Mouse (Mus musculus) cerebellum, adult 2 months (tissue): ENCODE measurements at regions not wholly inside any gene's neighbourhood (a gene's known extent, or its start where the extent isn't known, plus 50 kb on each side); places are given as distances from the start of the nearest gene placed in this dataset.

ENCODE experiments used
- CTCF ChIP-seq: fragments of 200-500 bp; IDR thresholded peaks from 2 replicates; pipeline ENCODE4 v1.5.1; 2011; ENCODE audit warnings: low read depth, mild to moderate bottlenecking, control low read depth, low read length, moderate library complexity, borderline replicate concordance; ENCODE audit not compliant: insufficient read depth
- POLR2A ChIP-seq: fragments of 200-500 bp; IDR thresholded peaks from 2 replicates; pipeline ENCODE4 v1.6.1; 2011; ENCODE audit warnings: low read length, control low read depth, borderline replicate concordance; ENCODE audit not compliant: insufficient read depth

- TF ChIP-seq CTCF, result no peak
- no peak for TF ChIP-seq POLR2A
Observed at GRCm38 (mm10) chr4:106054324-106054723, 261.7 kb upstream of the Usp24 start.
